Mouse (Mus musculus): ENCODE data around the gene Msi2.
A peak's percentile ranks its signal among the peaks of the same experiment; 100 is the strongest.

The Msi2 gene

DNA sequence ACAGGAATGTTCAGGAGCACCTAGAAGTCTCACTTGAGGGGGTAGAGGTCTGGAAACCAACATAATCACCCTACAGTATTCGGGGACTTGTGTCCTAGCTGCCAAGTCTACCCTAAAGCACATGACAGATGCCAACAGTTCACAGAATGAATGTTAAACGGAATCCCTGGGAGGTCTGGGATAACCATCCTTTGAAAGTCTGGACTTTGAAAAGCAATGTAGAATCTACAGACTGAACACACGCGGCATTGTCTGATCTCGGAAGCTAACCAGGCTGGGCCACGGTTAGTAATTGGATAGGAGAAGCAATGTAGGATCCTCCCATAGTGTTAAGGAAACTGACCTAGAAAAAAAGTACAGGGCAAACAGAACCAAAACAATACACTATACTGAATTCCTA, 105.3 kb downstream of the Msi2 start:
- peak in 1 of 2 experiments; percentile 71 for DNase-seq

DNA sequence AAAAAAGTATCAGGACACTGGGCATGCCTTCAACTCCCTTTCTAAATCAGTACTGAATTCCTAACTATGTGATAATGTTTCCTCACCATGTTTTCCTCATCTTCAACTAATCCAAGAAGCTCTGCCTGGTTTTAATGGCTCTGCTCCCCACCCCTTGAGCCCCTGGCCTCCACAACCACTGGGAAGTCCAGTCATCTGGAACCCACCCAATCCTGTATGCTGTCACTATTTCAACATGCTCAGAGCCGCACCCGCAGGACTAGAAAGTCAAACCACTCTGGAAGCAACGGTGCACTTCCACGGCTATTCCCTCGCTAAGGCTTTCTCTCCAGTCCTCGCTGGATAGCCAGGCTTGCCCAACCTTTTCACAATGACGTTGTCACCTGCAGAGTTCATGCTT, 106.2 kb downstream of the Msi2 start:
- no peak for DNase-seq

DNA sequence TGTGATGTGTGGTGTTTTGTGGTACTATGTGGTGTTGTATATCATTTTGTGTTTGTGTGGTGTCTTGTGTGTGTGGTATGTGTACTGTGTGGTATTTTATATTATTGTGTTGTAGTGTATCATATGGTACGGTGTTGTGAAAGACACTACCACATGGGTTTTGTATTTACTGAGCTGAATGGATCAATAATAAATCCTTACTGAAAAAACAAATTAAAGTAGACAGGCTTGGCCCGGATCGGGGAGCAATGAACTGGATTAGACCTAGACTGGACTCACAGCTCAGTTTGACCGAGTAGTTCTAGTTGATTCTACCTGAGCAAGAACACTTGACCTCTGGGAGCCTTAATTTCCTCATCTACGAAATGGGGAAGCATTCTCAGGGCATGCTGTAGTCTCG, 107.5 kb downstream of the Msi2 start:
- no peak for DNase-seq

DNA sequence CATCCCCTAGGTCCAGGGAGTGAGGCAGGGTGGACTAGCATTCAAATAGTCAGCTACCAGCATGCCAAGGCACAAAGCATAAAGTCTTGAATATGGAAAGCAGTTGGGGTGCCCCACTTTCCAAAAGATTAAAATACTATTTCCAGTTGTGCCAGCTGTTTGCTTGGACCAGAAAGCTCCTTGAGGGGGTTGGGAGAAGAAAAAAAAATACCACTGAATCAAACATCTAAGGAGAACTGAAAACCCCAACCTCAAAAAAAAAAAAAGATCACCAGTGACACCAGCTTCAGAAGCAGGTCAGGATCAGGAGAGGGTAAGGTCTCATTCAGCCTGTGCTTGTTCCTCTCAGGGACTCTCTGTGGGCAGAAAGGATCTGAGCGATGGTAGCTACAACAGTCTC, 108.2 kb downstream of the Msi2 start:
- DNase-seq: no peak

DNA sequence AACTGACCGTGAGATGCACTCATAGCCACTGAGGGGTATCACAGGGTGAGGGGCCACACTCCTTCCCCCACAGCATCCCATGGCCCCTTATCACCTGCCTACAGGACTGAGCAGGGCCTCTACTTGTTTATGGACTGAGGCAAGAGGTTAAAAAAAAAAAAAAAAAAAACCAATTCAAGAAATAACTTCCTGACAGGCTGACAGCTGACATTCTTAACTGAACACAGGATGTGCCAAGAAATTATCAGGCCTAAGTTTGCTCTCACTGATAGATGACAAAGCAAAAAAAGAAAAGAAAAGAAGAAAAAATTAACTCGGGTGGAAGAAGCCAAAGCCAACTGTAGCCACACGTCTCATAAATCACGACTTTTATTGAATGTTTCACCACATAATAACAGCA, 109.7 kb downstream of the Msi2 start:
- DNase-seq: no peak

DNA sequence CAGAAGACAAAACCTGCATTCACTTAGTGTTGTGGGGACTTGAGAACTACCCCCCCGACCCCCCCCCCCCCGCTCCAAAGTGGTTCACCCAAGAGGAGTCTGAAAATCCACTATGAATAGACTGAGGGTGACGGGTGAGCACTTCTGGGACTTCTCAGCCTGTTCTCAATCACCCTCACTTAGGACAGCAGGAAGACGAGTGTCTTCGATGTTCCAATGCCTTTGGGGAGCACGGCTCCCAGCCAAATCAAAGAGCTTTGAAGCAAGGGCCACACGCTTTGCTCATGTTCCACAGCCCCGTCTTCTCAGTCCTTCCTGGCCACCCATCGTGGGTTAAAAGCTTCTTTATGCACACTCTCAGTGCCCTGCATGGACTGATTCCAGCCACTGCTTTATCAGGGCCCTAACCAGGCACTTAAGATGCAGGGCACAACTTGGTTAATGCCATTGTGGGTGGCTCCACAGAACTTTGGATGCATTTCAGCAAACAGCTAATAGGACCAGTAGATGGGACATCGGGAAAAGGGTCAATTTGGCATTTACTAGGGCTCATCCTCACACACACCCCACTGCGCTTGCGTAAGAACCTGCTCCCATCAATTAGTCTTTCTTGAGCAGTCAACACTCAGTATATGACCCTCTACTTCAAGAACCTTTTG, 110.5 kb downstream of the Msi2 start:
- no peak for DNase-seq

DNA sequence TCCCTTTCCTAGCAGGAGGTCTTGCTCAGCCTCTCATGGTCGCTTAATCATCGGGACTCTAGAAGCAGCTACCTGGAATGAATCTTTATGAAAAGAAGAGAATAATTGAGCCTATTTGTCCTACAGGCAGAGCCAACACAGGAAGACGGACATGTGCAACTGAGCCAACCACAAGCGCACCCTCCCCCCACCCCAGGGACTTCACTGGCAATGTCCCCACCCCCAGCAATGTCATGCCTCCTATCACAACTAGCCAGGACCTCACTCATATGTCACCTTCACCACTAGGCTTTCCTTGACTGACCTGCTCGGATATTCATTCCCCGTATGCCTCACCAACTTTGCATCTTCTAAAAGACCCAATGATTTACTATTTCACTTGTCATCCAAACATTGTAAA, 112.5 kb downstream of the Msi2 start:
- DNase-seq: no peak

DNA sequence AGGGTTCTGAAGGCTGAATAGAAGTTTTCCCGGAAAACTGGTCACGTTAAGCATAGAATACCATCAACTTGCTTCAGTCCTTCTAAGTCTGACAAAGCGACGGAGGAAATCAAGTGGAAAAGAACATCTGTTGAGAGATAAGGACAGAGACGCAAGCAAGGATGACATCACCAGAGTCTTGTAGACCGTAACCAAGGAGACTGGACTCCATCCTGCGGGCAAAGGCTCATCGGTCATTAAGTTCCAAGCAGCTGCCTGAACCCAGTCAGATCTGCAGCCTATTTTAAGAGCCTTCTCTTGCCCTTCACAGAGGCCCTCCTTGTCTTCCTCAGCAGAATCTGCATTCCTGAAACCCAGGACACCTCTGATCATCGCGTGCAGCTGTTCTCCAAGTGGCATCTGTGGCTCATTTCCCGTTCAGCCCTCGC, 113.2 kb downstream of the Msi2 start:
- no peak for DNase-seq

DNA sequence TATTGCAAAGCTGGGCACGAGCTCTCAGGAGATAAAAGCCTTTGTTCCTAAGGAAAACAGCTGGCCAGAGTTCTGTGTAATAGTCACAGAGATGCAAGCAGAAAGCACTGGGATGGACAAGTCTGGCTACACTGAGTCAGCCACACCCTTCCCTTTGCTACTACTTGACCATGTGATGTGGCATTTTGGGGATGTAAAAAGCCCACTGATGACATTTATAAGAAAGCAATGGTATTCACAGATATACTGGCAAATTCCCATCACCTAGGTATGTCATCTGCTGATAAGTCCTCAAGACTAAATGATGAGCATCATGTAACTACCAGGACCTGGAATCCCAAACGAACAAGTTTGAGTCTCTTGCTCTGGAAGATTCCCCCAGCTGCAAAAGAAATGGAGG, 113.7 kb downstream of the Msi2 start:
- DNase-seq: no peak

DNA sequence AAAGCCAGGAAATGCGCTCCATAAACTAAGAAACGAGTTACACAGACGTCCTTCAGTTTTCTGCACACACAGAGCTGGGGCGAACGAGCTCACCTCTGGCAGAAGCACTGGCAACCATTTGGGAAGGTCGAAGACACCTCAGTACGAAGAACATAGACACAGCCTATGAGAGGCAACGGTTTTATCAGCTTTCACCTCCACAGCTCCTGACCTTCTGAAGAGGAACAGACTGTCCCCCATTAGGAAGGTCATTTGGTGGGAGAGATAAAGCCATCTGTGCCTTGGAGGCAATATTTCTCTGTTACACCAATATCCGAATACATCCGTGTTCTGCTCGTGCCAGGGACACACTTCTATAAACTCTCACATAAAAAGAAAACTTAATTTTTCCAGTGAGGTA, 114.9 kb downstream of the Msi2 start:
- no peak for DNase-seq

DNA sequence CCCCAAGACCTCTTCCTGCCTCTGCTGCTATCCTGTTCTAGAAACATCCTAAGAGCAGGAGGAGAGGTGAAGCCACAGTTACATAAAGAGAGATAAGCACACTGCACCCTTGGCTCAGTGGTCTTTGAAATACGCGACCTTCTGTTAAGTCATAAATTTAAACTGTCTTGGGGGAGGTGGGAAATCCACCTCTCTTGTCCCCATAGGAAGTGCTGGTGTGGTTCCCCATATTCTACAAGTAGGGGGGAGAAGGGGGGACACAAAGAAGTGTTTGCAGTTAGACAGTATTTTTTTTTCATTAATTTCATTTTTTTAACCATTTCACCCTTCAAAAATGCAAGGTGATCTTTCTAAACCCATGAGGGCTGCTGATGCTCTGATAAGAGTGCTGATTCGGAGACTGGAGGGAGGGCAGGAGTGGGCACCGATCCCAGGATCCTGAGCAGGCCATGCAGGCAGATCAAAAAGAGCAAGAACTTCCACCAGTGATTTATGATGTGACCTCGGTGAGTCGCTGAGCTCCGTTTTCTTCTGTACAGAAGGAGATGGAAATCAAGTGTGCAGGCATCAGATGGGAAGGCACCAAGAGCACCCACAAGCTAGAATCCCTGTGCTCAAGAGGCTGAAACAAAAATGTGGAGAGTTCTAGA, 115.7 kb downstream of the Msi2 start:
- no peak for DNase-seq

DNA sequence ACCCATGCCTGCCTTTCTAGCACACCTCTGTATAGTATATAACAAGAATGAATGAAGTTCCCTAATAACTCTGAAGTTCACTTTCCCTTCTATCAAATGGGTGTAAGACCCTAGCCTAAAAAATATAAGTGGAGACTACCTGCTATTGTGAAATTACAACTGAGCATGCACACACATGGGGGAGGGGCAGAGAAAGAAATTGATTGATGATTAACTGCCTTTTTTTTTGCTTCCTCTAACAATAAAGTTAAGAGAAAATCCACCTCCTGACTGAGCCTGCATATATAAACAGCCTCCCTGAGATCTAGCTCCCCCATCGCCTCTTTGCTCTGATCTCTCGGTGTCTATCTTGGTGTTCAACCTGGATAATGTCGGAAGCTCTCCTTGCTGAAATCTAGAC, 118.1 kb downstream of the Msi2 start:
- DNase-seq: no peak

DNA sequence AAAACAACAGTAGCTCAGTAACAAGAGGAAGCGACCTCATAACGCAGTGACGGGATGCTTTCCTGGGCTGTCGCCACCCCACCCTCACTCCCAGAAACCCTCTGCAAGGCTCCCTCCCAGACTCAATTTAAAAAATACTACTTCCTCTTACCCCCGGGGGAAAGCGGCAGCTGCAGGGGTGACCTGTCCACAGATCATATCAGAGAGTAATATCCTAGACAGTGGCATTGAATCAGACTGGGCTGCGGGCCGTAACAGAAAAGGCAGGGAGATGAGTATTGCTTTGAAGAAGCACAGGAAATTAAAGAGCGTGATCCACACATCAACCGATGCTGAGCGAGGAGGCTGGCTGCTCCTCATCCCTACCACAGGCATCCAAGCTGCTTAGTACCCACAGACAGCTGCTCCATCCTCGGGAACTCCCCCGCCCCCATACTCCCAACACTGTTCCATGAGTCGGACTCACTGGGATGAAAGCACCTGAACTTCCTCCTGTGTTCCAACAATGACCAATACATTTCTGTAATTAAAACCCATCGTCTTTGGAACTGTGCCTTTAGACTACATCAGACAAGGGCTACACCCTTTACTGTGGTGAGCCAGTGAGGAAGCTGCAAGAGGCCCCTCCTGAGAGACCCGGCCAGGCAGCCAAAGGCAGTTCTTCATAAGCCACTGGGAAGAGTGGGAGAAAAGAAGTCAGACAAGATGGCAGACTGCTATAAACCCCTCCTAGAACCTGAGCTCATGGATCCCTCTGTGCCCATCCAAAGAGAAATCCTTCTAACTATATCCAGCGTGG, 118.8 kb downstream of the Msi2 start:
- no peak for DNase-seq

DNA sequence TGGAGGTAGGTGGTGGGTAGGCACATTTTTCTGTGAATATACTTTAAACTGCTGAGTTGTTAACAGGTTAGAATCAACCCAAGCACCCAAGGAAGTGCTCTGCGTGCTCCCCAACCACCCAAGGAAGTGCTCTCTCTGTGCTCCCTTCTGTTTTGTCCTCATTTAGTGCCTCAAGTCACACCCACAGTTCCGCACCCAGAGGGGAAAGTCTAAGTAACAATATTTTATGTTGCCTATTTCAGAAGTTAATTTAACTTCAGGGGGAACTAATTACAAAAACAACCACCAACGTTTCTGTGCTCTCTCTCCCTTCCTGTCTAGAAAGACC, 119.5 kb downstream of the Msi2 start:
- DNase-seq: no peak

DNA sequence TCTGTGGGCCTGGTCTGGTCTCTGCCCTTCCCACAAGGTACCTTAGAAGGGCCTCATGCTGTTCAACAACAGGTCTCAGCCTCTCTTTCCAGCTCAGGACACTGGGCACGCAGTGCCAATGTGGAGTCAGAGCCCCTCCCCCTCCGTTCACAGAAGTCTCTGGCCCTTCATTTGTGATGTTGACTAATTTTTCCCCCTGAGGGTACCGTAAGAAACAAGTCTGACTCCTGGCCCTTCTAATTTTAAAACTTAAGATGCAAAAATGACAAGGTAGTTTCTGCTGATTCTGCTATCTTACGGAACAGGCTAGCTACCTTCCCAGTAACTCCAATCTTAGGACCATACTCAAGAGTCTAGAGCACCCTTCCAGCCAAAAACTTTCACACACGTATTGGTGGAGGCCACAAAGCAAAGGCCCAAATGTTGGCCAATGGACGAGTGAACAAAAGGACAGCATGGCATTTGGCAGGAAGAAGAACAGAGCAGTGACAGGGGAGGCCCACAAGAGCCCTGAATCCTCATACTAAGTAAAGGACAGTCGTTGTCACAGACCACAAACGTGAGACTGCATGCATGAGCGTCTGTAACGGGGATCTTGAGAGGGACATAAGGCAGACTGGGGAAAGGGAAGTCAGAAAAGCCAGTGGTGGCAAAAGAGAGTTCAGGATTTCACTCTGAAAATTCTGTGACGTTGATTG, 120.0 kb downstream of the Msi2 start:
- no peak for DNase-seq

DNA sequence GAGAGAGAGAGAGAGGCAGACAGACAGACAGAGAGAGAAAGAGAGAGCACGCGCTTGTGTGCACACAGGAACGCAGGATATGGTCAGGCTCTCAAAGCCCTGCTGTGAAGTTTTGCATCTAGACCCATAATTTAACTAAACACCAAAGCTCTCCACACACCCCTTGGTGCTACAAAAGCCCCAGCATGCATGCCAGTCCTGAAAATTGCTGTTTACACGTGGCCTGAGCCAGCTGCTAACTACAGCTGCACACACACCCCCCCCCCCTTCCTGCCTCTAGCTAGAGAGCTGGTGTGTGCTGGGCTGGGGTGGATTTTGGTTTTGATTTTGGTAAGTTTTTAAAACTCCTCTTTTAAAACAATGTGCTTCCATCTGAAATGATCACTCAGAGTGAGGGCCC, 122.7 kb downstream of the Msi2 start:
- no peak for DNase-seq

DNA sequence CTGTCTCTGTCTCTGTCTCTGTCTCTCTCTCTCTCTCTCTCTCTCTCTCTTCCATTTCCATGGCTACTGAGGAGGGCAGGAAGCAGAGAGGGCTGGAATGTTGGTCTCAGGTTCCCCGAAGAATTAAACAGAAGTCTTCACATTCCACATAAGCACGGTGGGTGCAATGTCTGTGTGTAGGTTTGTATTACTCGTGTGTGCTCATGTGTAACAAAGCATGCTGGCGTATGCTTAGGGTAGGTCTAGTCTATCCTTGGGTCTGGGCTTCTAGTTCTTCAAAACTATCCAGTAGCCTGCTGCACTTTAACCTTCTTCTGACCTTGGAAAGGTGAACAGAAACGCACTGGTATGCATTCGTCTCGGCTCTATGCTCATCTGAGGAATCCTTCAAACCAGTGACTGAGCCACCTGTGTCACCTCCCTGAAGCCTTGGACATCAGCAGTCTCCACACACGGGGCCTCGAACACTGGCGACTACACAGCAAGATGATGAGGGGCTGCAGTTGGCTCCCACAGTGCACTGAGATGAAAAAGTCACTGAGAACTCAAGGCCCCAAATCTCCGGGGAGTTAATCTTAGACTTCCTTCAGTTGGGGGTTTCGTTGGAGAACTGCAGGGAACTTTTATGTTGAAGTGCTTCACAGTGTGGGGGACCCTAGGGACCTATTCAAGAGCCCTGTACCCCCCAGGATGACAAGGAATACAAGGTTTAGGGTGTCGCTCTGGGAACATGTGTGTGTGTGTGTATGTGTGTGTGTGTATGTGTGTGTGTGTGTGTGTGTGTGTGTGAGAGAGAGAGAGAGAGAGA, 123.3 kb downstream of the Msi2 start:
- no peak for DNase-seq

DNA sequence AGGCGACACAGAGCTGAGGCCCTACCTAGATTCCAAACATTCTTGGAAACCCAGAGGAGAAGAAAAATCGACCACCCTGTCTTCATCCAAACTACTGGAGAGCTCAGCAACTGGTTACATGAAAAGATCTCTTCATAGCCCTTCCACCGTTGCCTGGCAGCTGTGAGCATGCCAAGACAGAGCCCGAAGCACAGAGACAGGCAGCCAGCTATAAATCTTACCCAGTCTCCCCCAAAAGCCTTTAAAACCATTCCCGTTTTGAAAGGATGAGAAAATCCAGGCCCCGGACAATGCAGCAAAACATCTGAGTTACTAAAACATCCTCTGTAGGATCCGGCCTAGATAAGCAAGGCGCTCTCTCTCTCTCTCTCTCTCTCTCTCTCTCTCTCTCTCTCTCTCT, 124.3 kb downstream of the Msi2 start:
- no peak for DNase-seq

DNA sequence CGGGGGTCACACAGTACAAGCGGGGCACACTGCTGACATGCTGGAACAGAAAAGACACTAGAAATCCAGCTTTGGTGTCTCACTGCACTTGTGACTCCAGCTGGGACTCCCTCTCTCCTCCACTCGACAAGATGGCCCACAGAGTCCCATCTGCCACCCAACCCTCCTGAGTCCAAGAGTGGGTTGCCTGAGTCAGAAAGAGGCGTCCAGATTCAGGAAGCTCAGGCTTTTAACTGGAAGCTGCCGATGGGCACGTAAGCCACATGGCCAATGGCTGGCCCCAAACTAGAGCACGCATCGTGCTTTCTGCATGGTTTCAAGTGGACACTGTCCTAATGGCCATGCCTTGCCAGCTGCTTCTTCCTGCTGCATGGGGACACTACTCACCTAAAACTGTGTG, 126.2 kb downstream of the Msi2 start:
- no peak for DNase-seq

DNA sequence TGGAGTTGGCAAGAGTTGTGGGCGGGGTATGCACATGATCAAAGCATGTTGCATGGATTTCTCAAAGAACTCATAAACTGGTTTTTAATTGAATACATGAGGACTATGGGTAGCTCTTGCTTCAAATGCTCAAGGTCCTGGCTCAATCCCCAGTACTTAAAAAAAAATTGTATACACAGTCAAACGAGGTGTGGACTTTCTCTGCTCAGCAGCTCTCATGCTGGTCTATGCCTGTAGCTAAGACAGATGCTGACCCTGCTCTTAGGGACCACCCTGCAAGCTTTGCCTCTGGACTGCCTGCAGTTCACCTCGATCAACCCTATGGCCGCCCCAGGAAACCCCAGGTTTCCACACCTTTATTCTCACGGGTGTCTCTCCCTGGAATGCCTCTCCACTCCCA, 127.7 kb downstream of the Msi2 start:
- DNase-seq: no peak

DNA sequence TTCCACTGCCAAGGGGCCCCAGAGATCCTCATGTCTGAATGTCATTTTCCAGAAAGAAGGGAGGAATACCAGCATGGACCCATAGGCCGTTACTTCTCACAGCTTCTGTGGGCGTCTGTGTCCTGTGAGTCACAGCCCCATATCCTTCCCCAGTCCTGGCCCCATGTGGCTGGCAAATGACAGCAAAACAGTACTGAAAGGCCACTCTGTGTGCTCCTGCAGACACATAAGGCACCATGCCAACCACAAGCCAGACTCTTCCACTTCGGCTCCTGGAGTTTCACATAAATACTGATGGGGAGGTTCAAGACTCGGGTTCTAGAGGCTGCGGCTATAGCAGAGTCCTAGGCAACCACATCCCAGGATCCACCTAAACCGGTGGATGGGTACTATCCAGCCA, 128.7 kb downstream of the Msi2 start:
- DNase-seq: no peak

DNA sequence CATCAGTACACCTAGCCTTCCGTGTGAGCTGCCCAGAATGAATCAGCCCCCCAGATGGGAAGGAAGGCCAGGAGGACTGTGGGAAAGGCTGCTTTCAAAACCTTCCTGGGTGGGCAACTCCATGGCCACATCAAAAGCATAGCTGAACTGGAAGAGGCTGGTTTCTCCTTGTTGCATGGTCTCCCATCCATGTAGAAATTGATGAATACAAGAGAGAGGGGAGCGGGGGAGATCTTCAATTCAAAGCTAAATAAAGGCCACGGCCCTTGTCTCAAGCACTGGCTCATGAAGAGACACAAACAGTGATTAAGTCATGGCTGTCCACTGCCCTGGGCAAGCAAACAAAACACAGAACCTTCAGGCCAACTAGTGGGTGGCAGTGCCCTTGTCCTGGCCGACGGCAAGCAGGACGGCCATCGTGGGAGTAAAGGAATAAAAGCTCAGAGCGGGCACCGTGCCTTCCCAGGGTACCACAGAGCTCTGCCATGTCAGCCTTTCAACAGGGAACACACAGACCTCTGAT, 129.6 kb downstream of the Msi2 start:
- DNase-seq: no peak

DNA sequence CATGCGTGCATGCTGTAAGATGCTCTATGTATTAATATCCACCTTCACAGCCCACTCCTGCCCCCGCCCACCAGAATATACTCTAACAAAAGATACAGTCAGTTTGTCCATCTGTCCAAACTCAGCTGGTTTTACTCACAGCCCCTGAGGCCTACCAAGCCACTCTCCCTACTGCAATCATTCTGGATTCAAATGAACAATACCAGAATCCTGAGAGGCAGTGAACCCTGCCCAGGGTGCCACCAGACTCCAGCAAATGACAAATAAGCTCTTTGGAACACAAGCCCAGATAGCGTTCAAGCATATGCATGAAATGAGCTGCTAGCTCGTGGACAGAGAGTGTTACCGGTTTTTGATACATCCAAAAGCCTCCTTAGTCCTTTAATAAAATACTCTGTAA, 130.6 kb downstream of the Msi2 start:
- peak in 1 of 2 experiments; percentile 57 for DNase-seq

All from kidney, adult 8-10 months (tissue).